Mouse (Mus musculus) small intestine, adult 2 months (tissue): ENCODE results near the gene Cers3.

ENCODE experiments used
- CTCF ChIP-seq: fragments of 200-500 bp; IDR thresholded peaks from 2 replicates; pipeline ENCODE4 v1.5.1; 2012; ENCODE audit warnings: low read depth, mild to moderate bottlenecking, control low read depth, inconsistent platforms, low read length, moderate library complexity, mixed read lengths; ENCODE audit not compliant: insufficient replicate concordance, insufficient read length; ENCODE audit errors: extremely low read depth
- POLR2A ChIP-seq: fragments of 200-500 bp; IDR thresholded peaks from 2 replicates; pipeline ENCODE4 v1.6.1; 2012; ENCODE audit warnings: low read depth, mild to moderate bottlenecking, control low read depth, inconsistent platforms, low read length, moderate library complexity

DNA sequence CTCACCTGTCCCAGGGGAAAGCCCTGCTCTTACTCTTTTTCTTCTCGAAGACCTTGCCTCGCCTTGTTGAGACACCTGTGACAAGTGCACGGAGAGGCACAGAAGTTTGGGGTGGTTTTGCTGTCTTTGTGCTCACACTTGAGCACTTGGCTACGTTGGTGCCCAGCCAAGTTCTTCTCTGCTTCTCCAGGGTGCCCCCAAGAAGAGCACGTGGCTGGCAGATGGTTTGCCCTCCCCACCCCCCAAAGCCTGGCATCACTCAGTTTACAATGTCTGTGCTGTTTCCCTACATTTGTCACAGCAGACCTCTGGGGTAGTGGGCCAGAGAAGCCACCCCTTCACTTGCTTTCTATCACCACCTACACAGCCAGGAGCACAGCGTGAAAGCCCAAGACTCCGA lies 97.9 kb downstream of the Cers3 start:
- no peak for TF ChIP-seq CTCF
- no peak for TF ChIP-seq POLR2A
